Mouse (Mus musculus) MEL (cell line): ENCODE measurements around the gene Wwc2. TPM values are rescaled to one million over a fixed set of nuclear protein-coding genes. Genes with fewer than 3 reads are reported as not detected.

ENCODE experiments used
- DNase-seq: peaks from one replicate; pipeline ENCODE4 v3.0.0; 2011; ENCODE audit warnings: low read depth, low spot score
- H3K27ac ChIP-seq: 2 replicates; pipeline ENCODE4 v1.5.1; 2012; ENCODE audit warnings: low read depth, mild to moderate bottlenecking, control low read depth, low read length, moderate library complexity; ENCODE audit not compliant: control insufficient read depth
- H3K27me3 ChIP-seq, 2 experiments: fragments of 150-350 bp in 1 of 2; sonication (generic) in 1 of 2; 2 replicates each; pipeline ENCODE4 v1.6.1; 2012; ENCODE audit warnings: low read length in 2 of 2, mild to moderate bottlenecking in 2 of 2, improper control_type of control experiment in 1 of 2, moderate library complexity in 1 of 2; ENCODE audit not compliant: insufficient read depth in 2 of 2, control insufficient read depth in 1 of 2
- H3K36me3 ChIP-seq, 2 experiments: 2 replicates each; pipeline ENCODE4 v1.6.1; 2012 to 2014; ENCODE audit warnings: low read length in 2 of 2, improper control_type of control experiment in 1 of 2, inconsistent platforms in 1 of 2, mild to moderate bottlenecking in 1 of 2; ENCODE audit not compliant: insufficient read depth in 2 of 2, control insufficient read depth in 1 of 2
- H3K4me1 ChIP-seq, 2 experiments: fragments of 150-350 bp in 1 of 2; sonication (generic) in 1 of 2; 2 replicates each; pipeline ENCODE4 v1.6.1; 2012; ENCODE audit warnings: low read length in 2 of 2, improper control_type of control experiment in 1 of 2, mild to moderate bottlenecking in 1 of 2; ENCODE audit not compliant: insufficient read depth in 2 of 2, control insufficient read depth in 1 of 2
- H3K4me3 ChIP-seq, 2 experiments: fragments of 150-350 bp in 1 of 2; sonication (generic) in 1 of 2; 2 replicates each; pipeline ENCODE4 v1.5.1; 2012; ENCODE audit warnings: low read depth in 2 of 2, low read length in 2 of 2, mild to moderate bottlenecking in 2 of 2, moderate library complexity in 2 of 2, control low read depth in 1 of 2, improper control_type of control experiment in 1 of 2; ENCODE audit not compliant: control insufficient read depth in 1 of 2, insufficient read depth in 1 of 2
- H3K79me2 ChIP-seq: 2 replicates; pipeline ENCODE4 v1.6.1; 2012; ENCODE audit warnings: mild to moderate bottlenecking, low read length, moderate library complexity; ENCODE audit not compliant: control insufficient read depth, poor library complexity, insufficient read depth
- H3K9ac ChIP-seq: 2 replicates; pipeline ENCODE4 v1.6.1; 2012; ENCODE audit warnings: low read depth, mild to moderate bottlenecking, control low read depth, low read length, moderate library complexity; ENCODE audit not compliant: control insufficient read depth, poor library complexity, severe bottlenecking
- H3K9me3 ChIP-seq: fragments of 150-350 bp; sonication (generic); replicated peaks from 2 replicates; pipeline ENCODE4 v1.6.1; 2012; ENCODE audit warnings: mild to moderate bottlenecking, low read length, improper control_type of control experiment, moderate library complexity; ENCODE audit not compliant: insufficient read depth
- BHLHE40 ChIP-seq: IDR thresholded peaks from 2 replicates; pipeline ENCODE4 v1.6.1; 2012; ENCODE audit warnings: low read depth, mild to moderate bottlenecking, inconsistent platforms, low read length, improper control_type of control experiment, borderline replicate concordance
- EP300 ChIP-seq, 2 experiments: IDR thresholded peaks; 2 replicates each; pipeline ENCODE4 v1.6.1; 2011; ENCODE audit warnings: improper control_type of control experiment in 2 of 2, low read length in 2 of 2, low read depth in 1 of 2, mild to moderate bottlenecking in 1 of 2
- ETS1 ChIP-seq: IDR thresholded peaks from 2 replicates; pipeline ENCODE4 v1.6.1; 2012; ENCODE audit warnings: low read depth, mild to moderate bottlenecking, inconsistent platforms, low read length, improper control_type of control experiment, moderate library complexity
- GABPA ChIP-seq: IDR thresholded peaks from 2 replicates; pipeline ENCODE4 v1.6.1; 2012; ENCODE audit warnings: low read depth, mild to moderate bottlenecking, inconsistent platforms, low read length, improper control_type of control experiment, moderate library complexity
- GATA1 ChIP-seq: IDR thresholded peaks from 2 replicates; pipeline ENCODE4 v1.6.1; 2011; ENCODE audit warnings: low read depth, low read length, improper control_type of control experiment
- JUND ChIP-seq: IDR thresholded peaks from 2 replicates; pipeline ENCODE4 v1.6.1; 2011; ENCODE audit warnings: low read depth, mild to moderate bottlenecking, improper control_type of control experiment, low read length
- MAFK ChIP-seq: IDR thresholded peaks from 2 replicates; pipeline ENCODE4 v1.6.1; 2011; ENCODE audit warnings: low read depth, mild to moderate bottlenecking, low read length, improper control_type of control experiment, borderline replicate concordance
- MAX ChIP-seq: IDR thresholded peaks from 2 replicates; pipeline ENCODE4 v1.6.1; 2011; ENCODE audit warnings: low read length, improper control_type of control experiment
- MYB ChIP-seq: IDR thresholded peaks from 2 replicates; pipeline ENCODE4 v1.6.1; 2011; ENCODE audit warnings: mild to moderate bottlenecking, low read depth, low read length, improper control_type of control experiment
- NRF1 ChIP-seq: IDR thresholded peaks from 2 replicates; pipeline ENCODE4 v1.6.1; 2014; ENCODE audit warnings: low read depth, mild to moderate bottlenecking, inconsistent platforms, low read length, improper control_type of control experiment, moderate library complexity; ENCODE audit not compliant: poor library complexity, insufficient read depth, severe bottlenecking
- RAD21 ChIP-seq: IDR thresholded peaks from 2 replicates; pipeline ENCODE4 v1.6.1; 2011; ENCODE audit warnings: mild to moderate bottlenecking, low read depth, low read length, improper control_type of control experiment
- RCOR1 ChIP-seq: IDR thresholded peaks from 2 replicates; pipeline ENCODE4 v1.6.1; 2012; ENCODE audit warnings: low read depth, mild to moderate bottlenecking, inconsistent platforms, low read length, improper control_type of control experiment
- SMC3 ChIP-seq: IDR thresholded peaks from 2 replicates; pipeline ENCODE4 v1.6.1; 2011; ENCODE audit warnings: low read depth, low read length, improper control_type of control experiment
- TAL1 ChIP-seq: IDR thresholded peaks from 2 replicates; pipeline ENCODE4 v1.6.1; 2012; ENCODE audit warnings: mild to moderate bottlenecking, inconsistent platforms, low read length, moderate library complexity, mixed read lengths
- TCF12 ChIP-seq: IDR thresholded peaks from 2 replicates; pipeline ENCODE4 v1.6.1; 2014; ENCODE audit warnings: low read depth, mild to moderate bottlenecking, inconsistent platforms, low read length, improper control_type of control experiment, moderate library complexity
- USF1 ChIP-seq: IDR thresholded peaks from 2 replicates; pipeline ENCODE4 v1.6.1; 2014; ENCODE audit warnings: low read depth, mild to moderate bottlenecking, inconsistent platforms, low read length, improper control_type of control experiment, moderate library complexity
- USF2 ChIP-seq, 2 experiments: IDR thresholded peaks; 2 replicates each; pipeline ENCODE4 v1.6.1; 2011 to 2012; ENCODE audit warnings: improper control_type of control experiment in 2 of 2, low read length in 2 of 2, borderline replicate concordance in 1 of 2, inconsistent platforms in 1 of 2, low read depth in 1 of 2, mild to moderate bottlenecking in 1 of 2; ENCODE audit not compliant: insufficient read depth in 1 of 2
- ZC3H11A ChIP-seq: IDR thresholded peaks from 2 replicates; pipeline ENCODE4 v1.6.1; 2012; ENCODE audit warnings: low read depth, mild to moderate bottlenecking, inconsistent platforms, low read length, improper control_type of control experiment
- ZMIZ1 ChIP-seq: IDR thresholded peaks from 2 replicates; pipeline ENCODE4 v1.6.1; 2012; ENCODE audit warnings: low read depth, mild to moderate bottlenecking, inconsistent platforms, low read length, improper control_type of control experiment, moderate library complexity
- ZNF384 ChIP-seq: IDR thresholded peaks from 2 replicates; pipeline ENCODE4 v1.6.1; 2012; ENCODE audit warnings: low read depth, mild to moderate bottlenecking, inconsistent platforms, low read length, improper control_type of control experiment
- polyA plus RNA-seq, 2 experiments: library from polyadenylated mRNA; stranded (reverse) in 1 of 2; unstranded in 1 of 2; fragments of >175 nt in 1 of 2; fragments of >200 nt in 1 of 2; gene quantifications; 2 replicates each; pipeline versions ENCODE4 v1.2.1 to v1.2.4; 2012; ENCODE audit warnings: low replicate concordance in 2 of 2, low read depth in 1 of 2; ENCODE audit not compliant: insufficient read length in 2 of 2, insufficient read depth in 1 of 2, missing spikeins in 1 of 2
- total RNA-seq: library from RNA; depleted of rRNA; stranded (reverse); fragments of 300-350 nt; gene quantifications from 2 replicates; pipeline ENCODE4 v1.2.3, GENCODE M21; 2012

Wwc2 gene
- total and polyA plus RNA-seq, 3 experiments: 7.5 to 14.8 TPM; not detected in 1

GRCm38 (mm10) chr8:47981075-47981474 is 9.6 kb downstream of the Wwc2 start:
- H3K27ac ChIP-seq: no peak overlapping the region
- H3K4me3 ChIP-seq: no peak overlapping the region
- H3K79me2 ChIP-seq: peaks cover 11% of the 10 kb centered on the region
- no peaks in the 10 kb centered on the region for H3K27me3 ChIP-seq
- no peak for TF ChIP-seq ZMIZ1
- no peak for TF ChIP-seq MAFK
- no peak for TF ChIP-seq RAD21
- H3K4me1 ChIP-seq: peaks cover 0 to 2% of the 10 kb centered on the region in 2 experiments; a peak in 1 of 4 replicates
- no peak overlapping the region for H3K9ac ChIP-seq
- DNase-seq: no peak
- H3K36me3 ChIP-seq: no peaks in the 10 kb centered on the region; a peak in 1 of 4 replicates
- H3K9me3 ChIP-seq: no peaks in the 10 kb centered on the region

GRCm38 (mm10) chr8:47979876-47980275 is 10.8 kb downstream of the Wwc2 start:
- TF ChIP-seq GABPA (no peak), RCOR1 (no peak), MAFK (no peak), EP300 (IDR thresholded peaks at IDR 0.05; ENCODE audit: low read depth in 1 of 2, low read length in 2 of 2) (no peak), ZC3H11A (no peak), SMC3 (no peak), USF2 (IDR thresholded peaks at IDR 0.05; ENCODE audit: borderline replicate concordance in 1 of 2, insufficient read depth in 1 of 2, low read depth in 1 of 2, low read length in 2 of 2) (no peak), TCF12 (no peak), GATA1 (no peak), NRF1 (no peak), USF1 (no peak), ZNF384 (no peak), BHLHE40 (no peak), TAL1 (no peak), JUND (no peak), ETS1 (no peak), MYB (no peak), MAX (no peak)
- H3K4me3 ChIP-seq: no peak overlapping the region
- H3K9me3 ChIP-seq: no peaks in the 10 kb centered on the region
- no peak overlapping the region for H3K9ac ChIP-seq
- H3K27ac ChIP-seq: no peak overlapping the region
- 0 out of 4 replicates have a peak, but pooled peaks cover 0 to 2% of the 10 kb centered on the region in 2 experiments for H3K4me1 ChIP-seq
- H3K36me3 ChIP-seq: no peaks in the 10 kb centered on the region; a peak in 1 of 4 replicates
- H3K79me2 ChIP-seq: peaks cover 11% of the 10 kb centered on the region
- no peaks in the 10 kb centered on the region for H3K27me3 ChIP-seq
- DNase-seq: no peak
